Mouse (Mus musculus): ENCODE data around the gene Plcl2.
"Not testable (repeated sequence)": the region's sequence is repeated elsewhere in the genome, so short reads cannot be mapped to it uniquely, and the experiment has no call there.

The Plcl2 gene

GRCm38 (mm10) chr17:50534889-50535288, 25.7 kb downstream of the Plcl2 start:
- DNase-seq (ENCODE audit: low spot score in 2 of 2), result not testable (repeated sequence)

GRCm38 (mm10) chr17:50536409-50537194, 27.4 kb downstream of the Plcl2 start:
- DNase-seq (ENCODE audit: low spot score in 2 of 2), result no peak

GRCm38 (mm10) chr17:50537786-50538185, 28.6 kb downstream of the Plcl2 start:
- DNase-seq (ENCODE audit: low spot score in 2 of 2), result no peak

- no peak for DNase-seq (ENCODE audit: low spot score in 2 of 2)
Measured at GRCm38 (mm10) chr17:50544860-50545259, 35.7 kb downstream of the Plcl2 start.

- no peak for DNase-seq (ENCODE audit: low spot score in 2 of 2)
Measured at GRCm38 (mm10) chr17:50545274-50545673, 36.1 kb downstream of the Plcl2 start.

GRCm38 (mm10) chr17:50552130-50552529, 42.9 kb downstream of the Plcl2 start:
- DNase-seq (ENCODE audit: low spot score in 2 of 2), result no peak

- no peak for DNase-seq (ENCODE audit: low spot score in 2 of 2)
Measured at GRCm38 (mm10) chr17:50557566-50558238, 48.5 kb downstream of the Plcl2 start.

GRCm38 (mm10) chr17:50558239-50558625, 49.0 kb downstream of the Plcl2 start:
- no peak for DNase-seq (ENCODE audit: low spot score in 2 of 2)

- DNase-seq (ENCODE audit: low spot score in 2 of 2), result no peak
Measured at GRCm38 (mm10) chr17:50565376-50566123, 56.3 kb downstream of the Plcl2 start.

GRCm38 (mm10) chr17:50568846-50569245, 59.6 kb downstream of the Plcl2 start:
- DNase-seq (ENCODE audit: low spot score in 2 of 2), result no peak

- DNase-seq (ENCODE audit: low spot score in 2 of 2), result not testable (repeated sequence)
Measured at GRCm38 (mm10) chr17:50570228-50570627, 61.0 kb downstream of the Plcl2 start.

GRCm38 (mm10) chr17:50570681-50571398, 61.6 kb downstream of the Plcl2 start:
- no peak for DNase-seq (ENCODE audit: low spot score in 2 of 2)

GRCm38 (mm10) chr17:50574161-50574560, 65.0 kb downstream of the Plcl2 start:
- no peak for DNase-seq (ENCODE audit: low spot score in 2 of 2)

GRCm38 (mm10) chr17:50580416-50580815, 71.2 kb downstream of the Plcl2 start:
- no peak for DNase-seq (ENCODE audit: low spot score in 2 of 2)

- DNase-seq (ENCODE audit: low spot score in 2 of 2), result no peak
Measured at GRCm38 (mm10) chr17:50586834-50587233, 77.6 kb downstream of the Plcl2 start.

- no peak for DNase-seq (ENCODE audit: low spot score in 2 of 2)
Measured at GRCm38 (mm10) chr17:50587941-50588340, 78.7 kb downstream of the Plcl2 start.

GRCm38 (mm10) chr17:50600178-50600577, 91.0 kb downstream of the Plcl2 start:
- DNase-seq (ENCODE audit: low spot score in 2 of 2), result no peak

- no peak for DNase-seq (ENCODE audit: low spot score in 2 of 2)
Measured at GRCm38 (mm10) chr17:50600696-50601095, 91.5 kb downstream of the Plcl2 start.

- no peak for DNase-seq (ENCODE audit: low spot score in 2 of 2)
Measured at GRCm38 (mm10) chr17:50606890-50607289, 97.7 kb downstream of the Plcl2 start.

- DNase-seq (ENCODE audit: low spot score in 2 of 2), result no peak
Measured at GRCm38 (mm10) chr17:50609908-50610307, 100.7 kb downstream of the Plcl2 start.

GRCm38 (mm10) chr17:50620794-50621537, 111.8 kb downstream of the Plcl2 start:
- no peak for DNase-seq (ENCODE audit: low spot score in 2 of 2)

Data from thymus, postnatal 10 days (tissue).